Mouse (Mus musculus) cortical plate, adult 2 months (tissue): ENCODE data around the gene Olfr157. TPM values are rescaled to one million over a fixed set of nuclear protein-coding genes. Genes with fewer than 3 reads are reported as not detected.
"Not testable (repeated sequence)": the region's sequence is repeated elsewhere in the genome, so short reads cannot be mapped to it uniquely, and the experiment has no call there.

Experiments
- H3K27ac ChIP-seq: fragments of 200-500 bp; 2 replicates; pipeline ENCODE4 v1.5.1; 2012; ENCODE audit warnings: low read length, control low read depth, inconsistent platforms; ENCODE audit not compliant: insufficient read depth
- H3K4me1 ChIP-seq: fragments of 200-500 bp; 2 replicates; pipeline ENCODE4 v1.6.1; 2011; ENCODE audit warnings: low read length; ENCODE audit not compliant: control insufficient read depth, insufficient read depth
- H3K4me3 ChIP-seq: fragments of 200-500 bp; 2 replicates; pipeline ENCODE4 v1.5.1; 2011; ENCODE audit warnings: mild to moderate bottlenecking, low read length, control low read depth; ENCODE audit not compliant: insufficient read depth
- CTCF ChIP-seq: fragments of 200-500 bp; IDR thresholded peaks from 2 replicates; pipeline ENCODE4 v1.5.1; 2011; ENCODE audit warnings: mild to moderate bottlenecking, control low read depth, low read length; ENCODE audit not compliant: insufficient read depth; ENCODE audit errors: extremely low read depth
- POLR2A ChIP-seq: fragments of 200-500 bp; IDR thresholded peaks from 2 replicates; pipeline ENCODE4 v1.6.1; 2011; ENCODE audit warnings: mild to moderate bottlenecking, low read length, control low read depth; ENCODE audit not compliant: insufficient read depth; ENCODE audit errors: extremely low read depth
- polyA plus RNA-seq: library from polyadenylated mRNA; depleted of rRNA; stranded (reverse); fragments of >200 nt; gene quantifications from 2 replicates; pipeline ENCODE4 v1.2.3, GENCODE M21; 2012; rRNA removed

Olfr157 gene
- polyA plus RNA-seq, 1 experiment, result not detected

DNA sequence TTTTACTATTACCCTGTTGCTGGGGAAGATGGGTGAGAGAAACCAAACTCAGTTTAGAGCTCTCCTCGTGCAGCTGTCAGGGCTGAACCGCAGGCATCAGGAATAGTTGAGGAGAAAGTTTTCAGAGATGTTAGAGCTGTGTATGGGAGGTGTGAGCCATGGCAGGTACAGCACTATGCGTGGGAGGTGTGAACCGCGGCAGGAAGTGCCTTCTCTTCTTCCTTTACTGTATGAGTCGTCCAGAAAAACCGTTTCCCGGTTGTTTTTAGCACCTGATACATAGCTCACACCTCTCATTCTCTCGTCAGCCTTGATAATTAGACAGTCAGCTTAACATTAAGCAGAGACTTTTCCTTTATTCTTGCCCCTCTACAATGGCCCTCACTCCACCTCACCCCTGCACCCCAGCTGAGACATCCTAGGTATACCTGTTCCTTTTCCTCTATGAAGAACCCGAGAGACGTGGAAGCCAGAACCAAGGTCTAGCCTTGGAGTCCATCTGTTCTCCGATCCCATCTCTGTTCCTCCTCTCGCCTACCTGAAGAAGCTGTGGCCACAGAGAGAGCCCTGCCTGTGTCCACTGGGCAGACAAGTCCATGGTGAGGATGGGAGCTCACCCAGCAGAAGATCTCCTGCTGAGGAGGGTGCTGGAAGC, 17.0 kb downstream of the Olfr157 start:
- H3K4me1 ChIP-seq, result no peaks in the 10 kb centered on the region
- no peak overlapping the region for H3K4me3 ChIP-seq
- H3K27ac ChIP-seq, result no peak overlapping the region
- no peak for TF ChIP-seq POLR2A
- TF ChIP-seq CTCF, result no peak

DNA sequence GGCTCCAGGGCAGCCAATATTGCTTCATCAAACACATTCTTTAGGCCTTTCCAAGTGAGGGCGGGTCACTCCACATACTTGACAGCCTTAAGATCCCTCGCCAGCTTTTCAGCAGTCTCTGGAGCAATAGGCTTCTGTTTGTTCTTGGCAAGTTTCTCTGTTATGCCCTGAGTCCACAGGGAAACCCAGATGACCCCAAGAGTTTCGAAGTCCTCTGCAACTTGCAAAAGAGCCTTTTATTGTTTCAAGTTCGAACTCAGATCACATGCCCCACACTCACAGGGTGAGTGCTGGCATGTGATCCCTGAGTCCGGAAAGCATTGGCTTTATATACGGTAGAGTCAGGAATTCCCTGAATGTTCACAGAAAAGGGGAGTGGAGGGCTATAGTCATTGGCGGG, 41.1 kb downstream of the Olfr157 start:
- Histone ChIP-seq H3K4me3 (no peak overlapping the region), H3K27ac (no peak overlapping the region), H3K4me1 (no peaks in the 10 kb centered on the region)
- TF ChIP-seq POLR2A (no peak), CTCF (no peak)

DNA sequence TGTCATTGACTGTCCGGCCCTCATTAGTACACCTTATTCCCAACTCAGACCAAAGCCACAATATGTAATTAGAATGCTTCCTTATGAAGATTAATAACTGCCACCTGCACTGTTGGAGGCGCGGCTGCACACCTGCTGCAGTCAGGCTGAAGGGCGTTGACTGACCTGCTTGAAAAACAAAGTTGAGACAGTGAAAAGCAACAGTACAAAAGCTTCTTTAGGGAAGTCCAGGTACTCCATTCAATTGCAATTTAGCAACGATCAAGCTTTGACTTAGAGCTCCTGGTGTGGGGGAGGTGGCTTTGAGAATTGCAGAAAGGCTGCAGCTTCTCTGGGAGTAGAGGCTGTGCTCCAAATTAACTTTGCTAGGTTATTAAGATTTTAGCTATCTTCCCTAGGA, 44.2 kb downstream of the Olfr157 start:
- H3K4me3 ChIP-seq, H3K4me1 ChIP-seq, H3K27ac ChIP-seq: not testable (repeated sequence)

DNA sequence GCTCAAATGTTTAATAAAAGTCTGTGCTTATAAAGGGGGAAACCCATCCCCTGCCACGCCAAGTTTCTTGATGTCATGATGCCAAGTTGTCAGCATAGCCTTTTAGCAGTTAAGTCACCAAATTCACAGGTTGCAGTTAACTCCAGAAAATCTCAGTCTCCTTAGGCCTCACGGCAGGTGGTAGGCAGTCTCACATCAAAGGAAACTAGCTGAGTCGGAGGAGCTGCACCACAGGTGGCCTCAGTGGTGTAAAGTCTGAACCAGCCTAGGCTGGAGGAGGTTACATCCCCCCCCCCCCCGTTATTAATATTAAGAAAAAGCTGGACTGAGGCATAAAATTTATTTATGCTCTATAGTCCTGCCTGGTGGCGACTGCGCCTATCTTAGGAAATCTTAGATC, 44.7 kb downstream of the Olfr157 start:
- Histone ChIP-seq H3K4me3 (no peak overlapping the region), H3K27ac (no peak overlapping the region), H3K4me1 (no peaks in the 10 kb centered on the region)
- no peak for TF ChIP-seq CTCF

Other genes with a start within 250 kb of the Olfr157 start
- 115 and 129 TPM in 2 replicates for gene Npr2, start 208.3 kb downstream of the Olfr157 start, polyA plus RNA-seq
- gene Spag8, start 186.6 kb downstream of the Olfr157 start, polyA plus RNA-seq, result 2.3 and 2.6 TPM in 2 replicates
- gene Hint2, start 183.7 kb downstream of the Olfr157 start, polyA plus RNA-seq, result 81.7 and 84.5 TPM in 2 replicates
- gene Tmem8b, start 171.2 kb downstream of the Olfr157 start, polyA plus RNA-seq, result 36.2 and 36.6 TPM in 2 replicates
- gene Fam221b, start 171.1 kb downstream of the Olfr157 start, polyA plus RNA-seq, result 1.0 TPM in 2 replicates
- gene Olfr70, start 139.4 kb downstream of the Olfr157 start, polyA plus RNA-seq, result not detected in 2 replicates
- not detected in 2 replicates for gene Olfr71, start 129.9 kb downstream of the Olfr157 start, polyA plus RNA-seq
- gene Hrct1, start 113.0 kb downstream of the Olfr157 start, polyA plus RNA-seq, result 1.8 and 2.3 TPM in 2 replicates
- gene Spaar, start 110.2 kb downstream of the Olfr157 start, polyA plus RNA-seq, result 0.89 and 1.1 TPM in 2 replicates
- 0.11 TPM in 1 of 2 replicates, not detected in the other for gene Olfr159, start 69.2 kb downstream of the Olfr157 start, polyA plus RNA-seq
- not detected in 2 replicates for gene Olfr156, start 16.3 kb downstream of the Olfr157 start, polyA plus RNA-seq
- not detected in 2 replicates for gene Olfr155, start 11.4 kb upstream of the Olfr157 start, polyA plus RNA-seq
- 12.9 and 13.1 TPM in 2 replicates for gene Reck, start 35.3 kb upstream of the Olfr157 start, polyA plus RNA-seq
- gene Glipr2, start 117.2 kb upstream of the Olfr157 start, polyA plus RNA-seq, result 2.6 and 3.2 TPM in 2 replicates
- not detected in 2 replicates for gene Ccin, start 143.3 kb upstream of the Olfr157 start, polyA plus RNA-seq
- gene Clta, start 164.3 kb upstream of the Olfr157 start, polyA plus RNA-seq, result 385 and 422 TPM in 2 replicates
- 16.3 and 16.8 TPM in 2 replicates for gene Gne, start 244.0 kb upstream of the Olfr157 start, polyA plus RNA-seq